Mouse (Mus musculus) ovary, postnatal 14 days (tissue): Measurements from ENCODE around the gene Sez6.
A peak's percentile ranks its signal among the peaks of the same experiment; 100 is the strongest.

ENCODE experiments used
- DNase-seq: peaks from one replicate; pipeline ENCODE4 v3.0.0; 2022; ENCODE audit warnings: low spot score

Sez6 gene

DNA sequence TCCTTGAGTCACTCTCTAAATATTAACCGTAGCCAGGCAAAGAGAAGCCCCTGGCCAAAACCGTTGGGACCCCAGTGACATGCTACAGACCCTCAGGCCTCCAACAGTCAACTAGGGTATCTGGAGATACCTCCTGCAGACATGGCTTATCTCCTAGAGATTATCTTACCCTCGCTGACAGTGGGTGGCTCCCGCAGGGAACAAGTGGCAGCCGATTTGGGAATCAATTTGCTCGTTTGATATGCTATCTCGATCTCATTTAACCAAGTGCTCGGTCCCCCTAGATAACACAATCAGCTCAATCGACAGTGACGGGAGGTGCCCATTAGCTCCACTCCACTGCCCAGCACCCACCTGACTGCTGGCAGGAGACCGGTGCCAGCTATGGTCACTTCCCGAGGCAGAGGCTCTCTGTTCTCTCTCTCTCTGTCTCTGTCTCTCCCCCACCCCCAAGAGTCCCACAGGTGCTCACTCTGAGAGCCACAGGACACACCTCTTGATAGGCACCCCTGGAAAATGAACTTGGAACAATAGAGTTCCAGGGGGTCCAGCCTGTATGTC, 19.6 kb downstream of the Sez6 start:
- no peak for DNase-seq

DNA sequence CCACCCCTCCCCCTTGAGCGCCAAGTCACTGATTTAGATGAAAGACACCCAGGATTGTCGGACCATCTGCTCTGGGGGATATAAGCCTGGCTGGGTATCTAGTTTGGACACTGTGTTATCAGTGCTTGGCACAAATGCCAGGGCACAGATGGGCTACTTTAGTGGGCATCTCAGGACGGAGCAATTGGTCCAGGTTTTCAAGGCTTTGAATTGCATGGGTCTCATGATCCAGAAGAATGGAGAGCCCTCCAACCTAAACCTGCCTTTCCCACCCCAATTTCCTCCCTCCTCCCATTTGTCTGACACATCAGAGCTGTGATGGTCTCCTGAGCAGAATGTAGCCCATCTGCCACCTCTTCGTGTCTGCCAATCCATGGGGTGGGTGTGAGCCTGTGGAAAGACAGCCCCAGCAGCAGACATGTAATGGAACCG, 20.2 kb downstream of the Sez6 start:
- no peak for DNase-seq

DNA sequence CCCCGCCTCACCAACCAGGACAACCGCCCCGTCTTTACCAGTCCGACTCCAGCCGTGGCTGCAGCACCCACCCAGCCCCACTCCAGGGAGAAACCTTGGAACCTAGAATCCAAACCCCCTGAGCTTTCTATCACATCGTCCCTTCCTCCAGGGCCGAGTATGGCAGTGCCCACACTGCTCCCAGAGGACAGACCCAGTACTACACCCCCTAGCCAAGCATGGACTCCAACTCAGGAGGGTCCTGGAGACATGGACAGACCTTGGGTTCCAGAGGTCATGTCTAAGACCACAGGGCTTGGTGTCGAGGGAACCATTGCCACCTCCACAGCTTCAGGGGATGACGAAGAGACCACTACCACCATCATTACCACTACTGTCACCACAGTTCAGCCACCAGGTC, 23.1 kb downstream of the Sez6 start:
- no peak for DNase-seq

DNA sequence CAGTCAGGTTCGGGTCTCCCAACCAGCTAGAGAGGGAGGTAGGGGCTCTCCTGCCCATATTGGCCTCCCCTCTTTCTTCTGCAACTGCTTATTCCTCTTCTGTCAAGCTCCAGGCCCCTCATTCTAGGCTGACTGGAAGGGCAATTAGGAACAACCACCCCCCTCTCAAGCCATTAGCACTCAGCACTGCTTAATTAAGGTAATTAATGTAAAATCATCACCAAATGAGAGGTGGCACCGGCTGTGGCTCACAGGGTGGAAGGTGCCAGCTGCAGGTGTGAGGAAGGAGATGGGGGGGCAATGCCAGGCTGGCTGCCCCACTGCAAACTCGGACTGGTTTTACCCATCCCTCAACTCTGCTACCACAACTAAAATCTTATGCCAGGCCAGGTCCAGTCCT, 25.8 kb downstream of the Sez6 start:
- no peak for DNase-seq

DNA sequence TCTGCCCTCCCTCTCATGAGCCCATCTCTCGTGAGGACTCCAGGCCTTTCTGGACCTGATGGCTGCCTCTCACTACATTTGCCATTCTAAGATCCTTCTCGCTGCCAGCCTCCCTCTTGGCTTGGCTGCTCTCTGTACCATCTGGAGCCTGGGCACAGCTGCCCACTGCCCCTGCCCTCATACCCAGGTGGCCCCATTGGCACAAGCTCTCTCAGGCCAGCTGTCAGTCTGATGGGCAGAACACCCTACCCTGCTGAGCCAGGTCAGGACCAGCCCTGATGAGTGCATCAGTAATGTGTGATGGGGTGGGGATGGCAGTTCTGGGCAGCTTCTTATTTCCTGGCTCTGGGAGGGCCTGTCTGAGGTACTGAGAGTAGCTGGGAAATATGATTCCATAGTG, 27.7 kb downstream of the Sez6 start:
- DNase-seq: no peak

DNA sequence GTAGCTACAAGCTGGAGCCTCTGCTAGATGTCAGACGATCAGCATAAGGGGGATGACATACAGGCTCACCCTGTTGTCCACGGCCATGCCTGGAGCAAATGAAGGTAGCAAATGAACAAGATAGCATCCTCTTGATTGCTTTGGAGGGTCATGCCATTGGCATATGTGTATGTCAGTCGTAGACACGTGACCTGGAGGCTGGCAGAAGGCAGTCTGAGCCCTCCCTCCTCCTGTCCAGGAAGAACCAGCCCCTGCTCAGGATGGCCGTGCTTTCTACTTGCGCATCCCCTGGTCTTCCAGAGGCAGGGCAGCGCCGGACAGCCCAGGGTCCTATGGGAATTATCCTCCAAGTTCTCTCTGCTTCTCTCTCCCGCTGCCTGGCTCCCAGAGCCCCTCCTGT, 28.3 kb downstream of the Sez6 start:
- no peak for DNase-seq

DNA sequence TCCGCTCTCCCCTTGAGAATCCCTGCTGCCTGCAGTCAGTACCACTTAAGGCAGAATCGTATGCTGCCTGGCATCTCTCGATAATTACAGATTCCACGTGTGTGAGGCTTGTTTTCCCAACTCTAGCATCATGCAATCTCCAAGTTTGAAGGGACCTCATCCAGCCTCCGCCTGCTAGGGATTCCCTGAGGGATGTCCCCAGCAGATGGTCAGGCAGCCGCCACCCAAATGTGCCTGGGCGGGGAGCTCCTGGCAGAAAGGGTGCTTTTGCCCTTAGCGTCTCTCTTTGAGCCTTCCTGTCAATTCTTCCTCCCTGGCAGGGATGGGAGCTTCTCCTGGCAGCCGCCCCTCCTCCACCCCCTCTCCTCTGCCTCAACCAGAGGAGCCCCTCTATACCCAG, 29.6 kb downstream of the Sez6 start:
- no peak for DNase-seq

DNA sequence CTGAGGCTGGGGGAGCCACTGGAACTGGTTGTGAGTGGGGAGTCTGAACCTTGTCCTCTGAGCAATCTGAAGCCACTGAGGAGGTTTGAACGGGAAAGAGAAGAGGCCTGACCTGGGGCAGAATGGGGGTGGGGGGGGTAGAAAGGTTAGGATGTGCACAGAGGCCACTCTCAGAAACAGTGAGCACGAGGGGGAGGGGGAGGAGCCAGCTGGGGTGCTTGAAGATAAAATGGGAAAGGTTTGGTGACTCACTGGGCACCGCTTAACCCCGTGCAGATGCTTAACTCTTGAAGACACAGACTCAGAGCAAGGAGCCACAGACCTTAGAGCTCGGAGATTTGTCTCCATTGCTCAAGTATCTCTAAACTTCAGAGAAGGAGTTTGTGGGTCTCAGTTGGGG, 30.3 kb downstream of the Sez6 start:
- DNase-seq: no peak

DNA sequence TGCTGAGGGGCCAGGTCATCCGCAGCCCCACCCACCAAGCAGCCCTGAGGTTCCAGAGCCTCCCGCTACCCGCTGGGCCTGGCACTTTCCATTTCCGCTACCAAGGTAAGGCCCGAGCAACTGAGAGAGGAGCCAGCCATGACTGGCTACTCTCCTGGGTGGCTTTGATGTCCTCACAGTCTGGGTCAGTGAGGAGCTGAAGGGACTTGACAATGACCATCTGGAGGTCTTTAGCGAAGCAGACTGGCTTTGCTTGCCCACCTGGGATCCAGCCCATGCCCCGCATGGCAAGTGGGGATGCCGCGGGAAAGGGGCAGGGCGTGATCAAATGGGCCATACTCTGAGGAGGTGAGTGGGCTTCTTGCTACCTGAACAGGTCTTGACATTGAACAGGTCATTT, 32.3 kb downstream of the Sez6 start:
- DNase-seq: no peak

DNA sequence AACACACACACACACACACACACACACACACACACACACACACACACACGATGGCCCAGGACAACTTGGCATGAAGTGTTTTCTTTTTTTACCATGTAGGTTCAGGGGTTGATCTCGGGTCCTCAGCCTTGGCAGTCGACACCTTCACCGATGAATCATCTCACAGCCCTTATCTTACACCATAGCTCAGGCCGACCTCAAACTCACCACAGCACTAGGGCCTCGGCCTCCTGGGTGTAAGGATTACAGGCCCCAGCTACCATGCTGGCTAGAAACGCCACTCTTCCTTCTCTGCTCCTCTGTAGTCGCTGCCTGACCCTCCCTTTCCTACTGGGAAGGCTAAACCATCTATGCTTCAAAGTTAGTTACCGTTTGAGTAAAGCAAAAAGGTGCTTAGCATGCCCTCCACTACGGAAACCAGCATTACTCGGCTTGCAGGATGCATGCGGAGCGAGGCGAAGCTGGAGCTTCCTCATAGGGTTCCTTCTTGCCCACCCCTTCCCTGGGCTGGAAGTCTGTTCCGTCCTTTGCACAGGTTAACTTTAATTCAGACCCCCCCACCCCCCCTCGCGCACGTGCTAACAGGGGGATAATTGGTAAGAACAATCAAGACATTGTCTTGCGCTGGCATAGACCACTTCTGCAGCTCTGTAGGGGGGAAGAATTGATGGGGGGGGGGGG, 34.0 kb downstream of the Sez6 start:
- no peak for DNase-seq

DNA sequence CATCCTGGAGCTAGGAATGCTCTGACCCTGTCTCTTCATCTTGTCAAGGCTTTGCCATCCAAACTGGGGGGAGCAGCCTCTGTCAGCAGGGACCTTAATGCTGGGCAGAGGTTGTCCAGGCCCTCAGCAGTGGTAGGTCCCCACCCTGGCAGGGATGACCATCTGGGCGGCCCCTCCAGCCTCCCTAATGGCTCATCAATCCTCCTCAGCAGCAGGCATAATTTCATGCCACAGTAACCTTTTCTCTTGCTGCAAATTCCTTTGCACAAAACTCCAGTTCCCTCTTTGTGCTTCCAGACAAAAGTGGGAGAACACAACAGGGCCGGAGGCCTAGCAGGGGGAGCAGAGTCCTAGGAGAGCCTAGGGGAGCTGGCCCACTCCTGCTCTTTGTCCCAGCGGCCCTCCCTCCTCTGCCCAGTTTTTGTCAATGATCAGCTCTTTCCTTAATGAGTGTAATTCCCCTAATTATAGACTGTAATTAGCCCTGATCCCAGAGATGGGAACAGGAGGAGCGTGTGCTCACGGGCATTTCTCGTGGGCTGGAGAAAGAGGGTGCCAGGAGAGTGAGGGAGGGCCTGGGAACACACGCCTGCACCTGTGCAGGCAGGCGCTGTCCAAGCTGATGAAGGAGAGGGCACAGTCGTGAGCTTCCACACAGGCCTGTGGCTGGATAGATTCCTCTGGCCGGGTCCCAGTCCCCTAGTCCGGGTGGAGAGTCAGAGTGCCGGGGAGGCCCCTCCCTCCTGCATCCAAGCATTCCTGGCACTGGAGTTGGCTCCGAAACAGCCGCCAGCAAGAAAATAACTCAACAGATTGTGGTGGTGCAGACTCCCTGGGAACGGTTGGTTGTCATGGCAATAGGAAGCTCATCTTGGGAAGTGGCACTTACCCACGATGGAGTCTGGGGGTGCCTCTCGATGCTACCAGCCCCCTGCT, 34.8 kb downstream of the Sez6 start:
- no peak for DNase-seq

DNA sequence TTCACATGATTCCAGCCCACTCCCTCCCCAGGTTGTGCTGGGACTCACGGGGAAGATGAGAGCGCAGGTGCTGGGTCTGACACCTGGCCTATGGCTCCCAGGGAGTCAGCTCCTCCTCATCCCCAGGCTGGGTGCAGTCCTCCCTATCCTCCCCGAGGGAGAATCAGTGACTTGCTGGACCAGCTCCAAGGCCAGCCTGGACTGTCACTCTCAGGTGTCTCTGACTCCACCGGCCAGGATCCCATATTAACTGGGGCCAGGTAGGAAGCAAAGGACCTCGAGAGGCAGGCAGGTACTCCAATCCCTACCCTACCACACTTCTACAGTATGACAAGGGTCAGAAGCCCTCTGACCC, 35.4 kb downstream of the Sez6 start:
- DNase-seq: no peak

DNA sequence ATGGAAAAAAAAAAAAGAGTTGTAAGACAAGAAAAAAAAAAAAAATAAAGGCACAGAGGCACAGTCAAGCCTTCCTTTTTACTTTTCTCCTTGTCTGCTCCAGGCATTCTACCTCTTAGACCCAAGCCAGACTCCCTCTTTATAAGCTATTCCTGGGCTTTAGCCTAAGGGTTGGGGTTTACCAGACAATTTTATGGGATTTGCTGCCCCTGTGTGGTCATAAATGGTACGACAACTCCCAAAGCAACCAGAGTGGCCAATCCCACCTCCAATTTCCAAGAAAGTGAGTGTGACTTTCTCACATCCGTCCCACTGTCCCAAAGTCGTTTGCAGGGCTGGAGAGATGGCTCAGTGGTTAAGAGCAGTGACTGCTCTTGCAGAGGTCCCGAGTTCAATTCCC, 36.5 kb downstream of the Sez6 start:
- DNase-seq: peak; percentile 75

DNA sequence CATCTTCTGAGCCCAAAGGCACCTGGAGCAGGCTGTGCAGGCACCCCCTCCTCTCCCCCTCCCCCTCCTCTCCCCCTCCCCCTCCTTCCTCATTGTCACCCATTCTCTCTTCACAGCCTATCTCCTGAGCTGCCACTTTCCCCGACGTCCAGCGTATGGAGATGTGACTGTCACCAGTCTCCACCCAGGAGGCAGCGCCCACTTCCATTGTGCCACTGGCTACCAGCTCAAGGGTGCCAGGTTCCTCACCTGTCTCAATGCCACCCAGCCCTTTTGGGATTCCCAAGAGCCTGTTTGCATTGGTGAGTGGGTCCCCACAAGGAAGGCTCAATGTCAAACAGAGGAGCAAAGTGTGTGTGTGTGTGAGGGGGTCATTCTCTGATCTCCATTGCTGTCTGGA, 38.2 kb downstream of the Sez6 start:
- no peak for DNase-seq

DNA sequence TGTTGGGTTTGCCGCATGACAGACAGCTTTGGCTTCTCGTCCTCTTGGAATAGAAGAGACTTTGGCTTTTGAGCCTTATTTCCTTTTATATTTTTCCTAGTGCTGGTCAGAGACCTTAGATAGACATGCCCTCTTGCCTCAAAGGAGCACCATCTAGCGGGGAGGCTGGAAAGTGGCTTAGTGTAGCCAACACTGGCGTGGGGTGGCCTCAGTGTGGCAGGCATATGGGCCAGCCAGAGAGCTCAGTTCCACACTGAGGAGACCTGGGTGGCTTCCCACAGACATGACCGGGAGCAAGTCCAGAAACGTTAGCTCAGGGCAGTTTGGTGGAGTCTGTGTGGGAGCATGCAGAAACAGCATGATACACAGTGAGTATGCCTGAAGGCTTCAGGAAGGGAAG, 40.1 kb downstream of the Sez6 start:
- no peak for DNase-seq

DNA sequence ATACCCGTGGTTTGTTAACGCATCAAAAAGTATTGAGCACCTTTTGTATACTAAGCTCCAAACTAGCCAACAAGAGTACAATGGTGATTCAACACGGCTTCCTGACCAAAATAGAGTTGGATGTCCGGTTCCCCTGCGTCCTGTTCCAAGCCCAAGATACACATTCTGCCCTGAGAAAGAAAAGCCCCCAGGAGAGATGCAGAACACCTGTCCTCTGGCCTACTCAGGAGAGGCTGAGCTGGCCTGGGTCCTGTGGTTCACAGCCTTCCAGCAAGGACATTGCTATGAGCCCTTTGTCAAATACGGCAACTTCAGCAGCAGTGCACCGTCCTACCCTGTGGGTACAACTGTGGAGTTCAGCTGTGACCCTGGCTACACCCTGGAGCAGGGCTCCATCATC, 42.9 kb downstream of the Sez6 start:
- no peak for DNase-seq

DNA sequence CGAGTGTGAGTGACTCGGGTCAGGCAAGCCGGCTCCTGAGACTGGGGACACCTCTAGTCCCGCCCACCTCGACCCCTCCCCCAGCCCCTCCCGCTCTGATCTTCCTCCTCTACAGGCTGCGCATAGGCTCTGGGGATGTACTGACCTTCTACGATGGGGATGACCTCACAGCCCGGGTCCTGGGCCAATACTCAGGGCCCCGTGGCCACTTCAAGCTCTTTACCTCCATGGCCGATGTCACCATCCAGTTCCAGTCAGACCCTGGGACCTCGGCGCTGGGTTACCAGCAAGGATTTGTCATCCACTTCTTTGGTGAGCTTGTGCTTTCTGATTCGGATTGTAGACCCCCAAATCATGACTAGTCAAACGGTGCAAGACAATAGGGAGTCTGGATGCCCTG, 43.7 kb downstream of the Sez6 start:
- no peak for DNase-seq

DNA sequence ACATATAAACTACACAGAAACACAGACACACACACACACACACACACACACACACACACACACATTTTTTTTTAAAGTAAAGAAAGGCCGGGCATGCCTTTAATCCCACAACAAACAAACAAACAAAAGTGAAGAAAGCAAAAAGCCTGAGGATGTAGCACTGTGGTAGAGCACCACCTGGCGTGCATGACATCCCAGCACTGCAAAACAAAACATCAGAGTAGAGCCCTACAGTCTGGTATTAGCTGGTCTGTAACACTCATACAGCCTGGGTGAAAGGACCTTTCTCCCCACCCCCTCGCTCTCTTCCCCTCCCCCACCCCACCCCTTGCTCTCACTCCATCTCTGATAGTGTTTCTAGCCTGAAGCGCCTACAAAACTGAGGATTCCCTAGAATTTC, 45.3 kb downstream of the Sez6 start:
- DNase-seq: no peak

DNA sequence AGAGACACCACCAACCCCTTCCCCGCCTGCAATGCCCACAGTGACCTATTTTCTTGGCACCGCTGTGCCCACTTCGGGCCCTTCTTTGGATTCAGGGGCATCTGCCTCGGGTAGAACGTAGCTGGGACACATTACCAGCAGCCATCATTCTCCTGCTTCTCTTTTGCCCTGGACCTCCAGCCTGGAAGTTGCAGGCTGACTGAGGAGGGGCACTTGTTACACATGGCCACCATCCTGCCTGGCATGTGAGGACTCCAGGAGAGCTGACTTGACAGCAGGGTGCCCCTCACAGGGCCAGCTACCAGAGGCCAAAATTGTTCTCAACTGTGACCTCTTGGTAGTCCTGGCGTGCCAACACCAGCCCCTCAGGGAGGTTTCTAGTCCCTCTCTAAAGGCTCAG, 47.6 kb downstream of the Sez6 start:
- DNase-seq: no peak

DNA sequence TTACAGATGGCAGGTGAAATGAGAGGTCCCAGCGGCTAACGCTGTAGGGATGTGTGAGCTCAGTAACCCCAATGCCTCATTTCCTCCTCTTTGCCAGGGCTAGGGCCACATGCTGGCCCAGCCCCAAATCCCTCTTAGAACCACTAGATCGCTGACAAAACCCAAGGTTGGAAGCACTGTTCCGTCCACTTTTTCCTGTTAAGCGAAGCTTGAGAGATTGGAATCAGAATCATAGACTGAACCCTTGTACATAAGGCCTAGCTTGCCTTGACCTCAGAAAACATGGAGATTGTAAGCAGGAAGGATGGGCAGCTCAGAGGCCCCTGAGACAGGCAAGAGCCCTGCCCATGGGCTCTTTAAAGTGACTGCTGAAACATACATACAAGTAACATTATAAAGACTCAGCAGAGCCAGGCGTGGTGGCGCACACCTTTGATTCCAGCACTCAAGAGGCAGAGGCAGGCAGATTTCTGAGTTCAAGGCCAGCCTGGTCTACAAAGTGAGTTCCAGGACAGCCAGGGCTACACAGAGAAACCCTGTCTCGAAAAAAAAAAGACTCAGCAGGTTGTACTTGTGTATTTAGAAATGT, 48.7 kb downstream of the Sez6 start:
- DNase-seq: no peak

DNA sequence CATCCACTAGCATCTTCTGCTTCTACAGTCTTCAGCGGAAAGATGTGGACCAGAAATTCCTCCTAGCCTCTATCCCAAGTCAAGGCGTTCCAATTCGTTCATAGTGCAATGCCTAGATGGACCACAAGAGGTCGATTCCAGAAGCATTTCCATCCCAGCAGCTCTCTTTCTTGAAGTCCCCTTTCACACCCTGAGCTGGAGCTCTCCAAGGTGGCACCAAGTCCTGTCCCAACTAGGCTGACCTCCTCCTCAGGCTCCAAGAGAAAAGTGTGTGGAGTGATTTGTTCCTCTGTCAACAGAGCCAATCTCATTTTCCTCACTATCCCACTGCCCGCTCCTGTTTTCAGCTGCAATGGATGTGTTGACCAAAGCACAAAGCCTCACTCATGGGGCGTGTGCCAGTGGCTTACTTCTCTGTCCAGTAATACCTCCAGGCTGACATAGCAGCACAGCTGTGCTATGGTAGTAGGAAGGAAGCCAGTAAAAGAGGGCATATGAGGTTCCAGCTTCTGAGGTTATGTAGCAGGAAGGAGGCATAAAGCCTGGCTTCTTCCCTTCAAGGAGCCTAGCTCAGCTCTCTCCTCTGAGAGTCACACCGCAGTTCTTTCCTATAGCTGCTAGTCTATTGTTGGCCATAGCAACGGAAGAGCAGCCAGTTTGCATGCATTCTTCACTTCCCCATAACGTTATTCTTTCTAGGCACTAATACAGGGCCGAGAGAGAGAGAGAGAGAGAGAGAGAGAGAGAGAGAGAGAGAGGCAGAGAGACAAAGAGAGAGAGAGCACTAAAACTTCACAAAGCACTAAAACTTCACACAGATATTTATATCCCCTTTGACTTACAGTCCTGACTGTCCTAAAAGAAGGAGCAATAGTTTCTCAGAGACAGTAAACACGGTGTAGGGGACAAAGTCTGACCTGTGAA, 49.9 kb downstream of the Sez6 start:
- DNase-seq: peak; percentile 45
